Mouse (Mus musculus) intestine, embryonic 14.5 days (tissue): ENCODE results near the gene Mta1. TPM values are rescaled to one million over a fixed set of nuclear protein-coding genes. Genes with fewer than 3 reads are reported as not detected.

Experiments
- ATAC-seq: fragments of 200-750 bp; cut with Nextera tagmentation; replicated peaks from 2 replicates; pipeline ENCODE4 v1.8.0; 2017; ENCODE audit warnings: low read depth, moderate number of reproducible peaks, moderate TSS enrichment, moderate library complexity; ENCODE audit not compliant: low FRiP score, low TSS enrichment
- DNase-seq: peaks from one replicate; pipeline ENCODE4 v3.0.0-alpha.2; 2018; ENCODE audit warnings: low spot score
- H3K27ac ChIP-seq: fragments of 300-500 bp; sonication (generic); 2 replicates; pipeline ENCODE4 v1.5.1; 2014; ENCODE audit warnings: low read depth, mild to moderate bottlenecking, control low read depth
- H3K27me3 ChIP-seq: fragments of 300-500 bp; sonication (generic); replicated peaks from 2 replicates; pipeline ENCODE4 v1.6.1; 2014; ENCODE audit warnings: low read length, control low read depth; ENCODE audit not compliant: control insufficient read depth, insufficient read depth
- H3K36me3 ChIP-seq: fragments of 300-500 bp; sonication (generic); 2 replicates; pipeline ENCODE4 v1.6.1; 2014; ENCODE audit warnings: low read length, control low read depth; ENCODE audit not compliant: control insufficient read depth, insufficient read depth
- H3K4me1 ChIP-seq: fragments of 300-500 bp; sonication (generic); replicated peaks from 2 replicates; pipeline ENCODE4 v1.6.1; 2014; ENCODE audit warnings: low read length, control low read depth, mixed read lengths; ENCODE audit not compliant: control insufficient read depth, insufficient read depth
- H3K4me2 ChIP-seq: fragments of 300-500 bp; sonication (generic); 2 replicates; pipeline ENCODE4 v1.6.1; 2014; ENCODE audit warnings: low read length
- H3K4me3 ChIP-seq: fragments of 300-500 bp; sonication (generic); 2 replicates; pipeline ENCODE4 v1.5.1; 2014; ENCODE audit warnings: low read depth, low read length, control low read depth, mixed read lengths
- H3K9ac ChIP-seq: fragments of 300-500 bp; sonication (generic); 2 replicates; pipeline ENCODE4 v1.6.1; 2014; ENCODE audit warnings: mild to moderate bottlenecking, low read length
- H3K9me3 ChIP-seq: fragments of 300-500 bp; sonication (generic); 2 replicates; pipeline ENCODE4 v1.6.1; 2016; ENCODE audit warnings: low read length, control low read depth; ENCODE audit not compliant: control insufficient read depth
- WGBS: fragments of 180-500 bp; shearing (Covaris S2); extraction: QIAGEN DNeasy Blood & Tissue Kit; methylation state at CpG from one replicate; pipeline ENCODE4 v1.1.7; 2014; 5-methylcytosine and 5-hydroxymethylcytosine counted together
- microRNA-seq: library from miRNA; unstranded; fragments of <30 nt; microRNA quantifications from one replicate; pipeline ENCODE4, GENCODE M21; 2016
- polyA plus RNA-seq: library from polyadenylated mRNA; unstranded; fragments of >200 nt; fragmentation: Nextera tagmentation; extraction: Ambion mirVana; gene quantifications from 2 replicates; pipeline ENCODE4 v1.2.1, GENCODE M21; 2014

Gene Mta1
- polyA plus RNA-seq, 1 experiment from 2014 or later: 17.6 TPM

DNA sequence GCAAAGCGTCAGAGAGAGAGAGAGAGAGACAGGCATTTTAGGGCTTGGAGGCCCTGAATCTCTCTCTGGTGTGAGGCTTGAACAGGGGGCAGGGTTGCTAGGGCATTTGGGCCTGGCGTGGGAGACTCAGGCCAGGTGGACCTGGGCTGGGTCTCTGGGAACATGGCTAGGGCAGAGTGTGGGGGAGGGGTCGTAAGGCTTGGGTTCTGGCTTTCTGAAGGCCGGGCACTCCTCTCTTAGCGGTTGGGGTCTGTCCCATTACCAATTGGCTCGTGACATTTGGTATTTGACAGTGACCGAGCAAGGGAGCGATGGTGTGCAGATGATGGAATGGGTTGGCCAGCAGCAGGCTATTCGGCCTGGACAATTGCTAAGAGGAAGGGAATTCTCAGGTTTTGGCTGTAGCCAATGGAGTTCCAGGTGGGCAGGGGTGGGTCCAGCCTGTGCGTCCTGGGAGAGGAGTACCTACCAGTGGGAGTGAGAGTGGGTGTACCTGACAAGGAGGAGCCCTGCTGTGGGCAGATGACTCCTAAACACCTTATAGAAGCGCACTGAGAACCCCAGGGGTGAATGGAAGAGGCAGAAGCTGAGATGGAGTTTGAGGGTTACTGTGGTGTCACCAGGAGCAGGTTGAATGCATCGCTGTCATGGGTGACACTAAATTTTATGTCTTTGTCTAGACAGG lies 88.4 kb downstream of the Mta1 start:
- Histone ChIP-seq H3K9ac (peak overlapping the region; percentile 37), H3K27ac (no peak overlapping the region), H3K4me1 (peaks cover 13% of the 10 kb centered on the region; the same call in 1 of the 2 replicates), H3K27me3 (peaks cover 17% of the 10 kb centered on the region), H3K4me2 (peak overlapping the region; percentile 57), H3K9me3 (no peaks in the 10 kb centered on the region), H3K36me3 (no peaks in the 10 kb centered on the region; the same call in 1 of the 2 replicates), H3K4me3 (peak overlapping the region; percentile 46)
- 40% methylated on average over 12 of the region's 12 CpGs for WGBS
- ATAC-seq: no peak
- no peak for DNase-seq

Small RNAs within 50 kb of the gene (microRNA-seq; reads per million reads assigned to microRNA genes)
- not detected for gene Gm44471

Other genes starting within 250 kb of the Mta1 start
- 0.42 and 0.50 TPM in 2 replicates for gene Gpr132, start 230.1 kb upstream of the Mta1 start, polyA plus RNA-seq
- gene Jag2, start 168.5 kb upstream of the Mta1 start, polyA plus RNA-seq: 4.1 and 4.4 TPM in 2 replicates
- gene Nudt14, start 156.2 kb upstream of the Mta1 start, polyA plus RNA-seq: 102 and 105 TPM in 2 replicates
- gene Btbd6, start 121.8 kb upstream of the Mta1 start, polyA plus RNA-seq: 21.7 and 23.2 TPM in 2 replicates
- gene Brf1, start 97.6 kb upstream of the Mta1 start, polyA plus RNA-seq: 53.8 and 55.8 TPM in 2 replicates
- 12.5 and 14.3 TPM in 2 replicates for gene Pacs2, start 83.8 kb upstream of the Mta1 start, polyA plus RNA-seq
- gene Tex22, start 23.8 kb upstream of the Mta1 start, polyA plus RNA-seq: not detected in 2 replicates
- gene Crip2, start 42.0 kb downstream of the Mta1 start, polyA plus RNA-seq: 124 and 129 TPM in 2 replicates
- 266 and 312 TPM in 2 replicates for gene Crip1, start 48.0 kb downstream of the Mta1 start, polyA plus RNA-seq
- gene Tedc1, start 58.1 kb downstream of the Mta1 start, polyA plus RNA-seq: 24.2 and 27.9 TPM in 2 replicates
- 6.6 and 7.6 TPM in 2 replicates for gene Tmem121, start 87.7 kb downstream of the Mta1 start, polyA plus RNA-seq